Mouse (Mus musculus) layer of hippocampus, adult 9-10 months (tissue): Measurements from ENCODE around the gene B3galt4.
"Not testable (repeated sequence)": the region's sequence is repeated elsewhere in the genome, so short reads cannot be mapped to it uniquely, and the experiment has no call there.

Experiments used
- DNase-seq: peaks from one replicate; pipeline ENCODE4 v3.0.0; 2022; ENCODE audit warnings: low spot score

B3galt4 gene

GRCm38 (mm10) chr17:33904835-33905234 is 46.5 kb downstream of the B3galt4 start, which contains the start of gene Platr17:
Gene Platr17 (plus strand): TSS chr17:33905135.
- DNase-seq = not testable (repeated sequence)

GRCm38 (mm10) chr17:33903911-33904651 is 47.2 kb downstream of the B3galt4 start:
- DNase-seq = not testable (repeated sequence)

- no peak for DNase-seq
These were observed 48.8 kb downstream of the B3galt4 start for GRCm38 (mm10) chr17:33902491-33902890.

GRCm38 (mm10) chr17:33902079-33902478 is 49.2 kb downstream of the B3galt4 start:
- DNase-seq = no peak

GRCm38 (mm10) chr17:33901653-33902052 is 49.6 kb downstream of the B3galt4 start:
- DNase-seq = no peak

DNA sequence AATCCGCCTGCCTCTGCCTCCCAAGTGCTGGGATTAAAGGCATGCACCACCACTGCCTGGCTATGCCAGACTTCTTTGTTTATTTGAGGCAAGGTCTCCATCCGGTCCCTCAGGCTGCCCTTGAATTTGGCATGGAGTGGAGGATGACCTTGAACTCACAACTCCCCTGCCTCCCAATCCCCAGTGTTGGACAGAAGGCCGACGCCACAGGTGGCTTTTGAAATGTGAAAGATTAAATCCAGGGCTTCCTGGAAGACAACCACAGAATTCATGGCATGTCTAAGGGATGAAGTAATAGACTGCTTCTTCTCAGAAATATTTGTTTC is 50.3 kb downstream of the B3galt4 start:
- no peak for DNase-seq

- DNase-seq = no peak
These were observed 50.9 kb downstream of the B3galt4 start for GRCm38 (mm10) chr17:33900281-33900988.
